Mouse (Mus musculus): Measurements from ENCODE around the gene Aifm2. TPM values are rescaled to one million over a fixed set of nuclear protein-coding genes. Genes with fewer than 3 reads are reported as not detected.

Gene Aifm2
- polyA plus RNA-seq, 1 experiment: 23.0 TPM

DNA sequence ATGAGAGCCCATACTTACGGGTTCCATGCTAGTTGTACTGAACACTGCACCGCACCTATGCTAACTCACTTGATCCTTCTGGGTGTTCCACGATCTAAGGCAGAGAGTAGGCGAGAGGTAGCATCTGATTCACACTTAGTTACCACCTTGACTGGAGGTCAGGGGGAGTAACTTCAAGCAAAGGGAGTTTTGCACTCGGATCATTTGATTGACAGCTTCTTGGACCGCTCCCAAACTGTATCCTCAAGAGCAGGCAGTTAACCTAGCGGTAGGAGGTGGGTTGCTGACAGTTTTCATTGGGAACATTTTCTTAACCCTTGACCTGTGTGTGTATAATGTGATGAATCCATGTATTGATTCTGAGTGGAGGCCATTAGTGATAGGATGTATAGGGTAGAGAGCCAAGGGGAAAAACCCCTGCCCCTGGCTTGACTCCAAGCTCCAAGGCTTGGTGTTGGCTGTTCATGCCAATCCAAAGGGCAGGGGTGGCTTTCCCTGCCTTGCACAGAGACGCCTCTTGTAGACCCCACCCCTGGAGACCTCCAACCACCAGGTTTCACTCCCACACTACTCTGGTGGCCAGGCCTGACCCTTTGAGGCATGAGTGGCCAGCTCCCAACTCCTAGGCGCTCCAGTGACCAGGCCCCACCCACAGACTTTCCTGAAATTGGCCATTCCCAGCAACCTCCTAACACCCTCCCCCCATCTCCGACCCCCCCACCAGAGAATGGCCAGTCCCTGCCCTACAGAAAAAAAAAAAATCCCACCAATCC is 72.7 kb downstream of the Aifm2 start:
- H3K36me3 ChIP-seq (ENCODE audit: control insufficient read depth, insufficient read depth, low read length): no peaks in the 10 kb centered on the region
- H3K4me3 ChIP-seq (ENCODE audit: control insufficient read depth, low read depth, low read length): no peak overlapping the region
- peaks cover 4% of the 10 kb centered on the region for H3K4me1 ChIP-seq (ENCODE audit: control insufficient read depth, insufficient read depth, low read length)
- TF ChIP-seq CTCF (IDR thresholded peaks at IDR 0.05; ENCODE audit: control insufficient read depth, insufficient read depth, insufficient replicate concordance, low read depth, low read length) (no peak), POLR2A (IDR thresholded peaks at IDR 0.05; ENCODE audit: control insufficient read depth, low read depth, low read length) (no peak)
- peaks cover 2% of the 10 kb centered on the region for H3K27me3 ChIP-seq (ENCODE audit: control insufficient read depth, insufficient read depth, low read length)
- no peak overlapping the region for H3K27ac ChIP-seq (ENCODE audit: control insufficient read depth, insufficient read depth, low read depth, low read length)

- Histone ChIP-seq H3K27me3 (ENCODE audit: control insufficient read depth, insufficient read depth, low read length) (no peaks in the 10 kb centered on the region), H3K4me1 (ENCODE audit: control insufficient read depth, insufficient read depth, low read length) (peaks cover 2% of the 10 kb centered on the region), H3K4me3 (ENCODE audit: control insufficient read depth, low read depth, low read length) (no peak overlapping the region), H3K27ac (ENCODE audit: control insufficient read depth, insufficient read depth, low read depth, low read length) (no peak overlapping the region), H3K36me3 (ENCODE audit: control insufficient read depth, insufficient read depth, low read length) (no peaks in the 10 kb centered on the region)
- TF ChIP-seq CTCF (IDR thresholded peaks at IDR 0.05; ENCODE audit: control insufficient read depth, insufficient read depth, insufficient replicate concordance, low read depth, low read length): no peak
- TF ChIP-seq POLR2A (IDR thresholded peaks at IDR 0.05; ENCODE audit: control insufficient read depth, low read depth, low read length): no peak
These were observed 73.4 kb downstream of the Aifm2 start for GRCm38 (mm10) chr10:61788499-61788898.

Other genes starting within 250 kb of the Aifm2 start
- 3.3 and 3.6 TPM in 2 replicates for gene Lrrc20, start 239.5 kb upstream of the Aifm2 start, polyA plus RNA-seq (2012; rRNA removed)
- 0.62 and 0.71 TPM in 2 replicates for gene Npffr1, start 119.8 kb upstream of the Aifm2 start, polyA plus RNA-seq (2012; rRNA removed)
- 11.3 and 11.5 TPM in 2 replicates for gene Ppa1, start 66.7 kb upstream of the Aifm2 start, polyA plus RNA-seq (2012; rRNA removed)
- 88.5 and 101 TPM in 2 replicates for gene Sar1a, start 35.0 kb upstream of the Aifm2 start, polyA plus RNA-seq (2012; rRNA removed)
- 16.3 and 21.3 TPM in 2 replicates for gene Tysnd1, start 19.7 kb upstream of the Aifm2 start, polyA plus RNA-seq (2012; rRNA removed)
- 2.8 and 3.8 TPM in 2 replicates for gene H2afy2, start 68.9 kb downstream of the Aifm2 start, polyA plus RNA-seq (2012; rRNA removed)

Data from testis, adult 2 months (tissue).